Mouse (Mus musculus): ENCODE data around the gene Gng7. TPM values are rescaled to one million over a fixed set of nuclear protein-coding genes. Genes with fewer than 3 reads are reported as not detected.

Gene Gng7
- polyA plus RNA-seq, 1 experiment from 2014 or later, result 7.0 TPM

DNA sequence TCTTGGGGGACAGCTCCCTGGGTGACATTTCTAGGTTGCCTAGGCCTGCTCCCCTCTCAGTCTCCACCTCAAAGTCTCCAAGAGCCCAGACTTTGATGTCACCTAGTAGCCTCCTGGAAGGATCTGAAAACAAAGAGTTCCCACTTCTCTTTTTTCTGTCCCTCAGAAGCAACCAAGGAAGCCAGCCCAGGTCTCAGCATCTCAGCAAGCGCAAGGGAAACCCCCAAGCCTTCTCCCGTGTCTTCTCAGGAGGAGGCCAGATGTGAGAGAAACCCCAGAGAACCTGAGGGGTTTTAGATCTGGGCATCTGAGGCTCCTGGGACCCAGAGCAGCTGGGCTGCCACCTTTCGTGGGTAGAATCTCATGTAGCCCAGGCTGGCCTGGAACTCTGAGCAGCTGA, 45.4 kb downstream of the Gng7 start:
- H3K36me3 ChIP-seq (ENCODE audit: control insufficient read depth, insufficient read depth, low read length), result no peaks in the 10 kb centered on the region
- H3K27me3 ChIP-seq (ENCODE audit: control insufficient read depth, insufficient read depth, low read length), result no peaks in the 10 kb centered on the region
- ATAC-seq (ENCODE audit: low FRiP score) (no peak), DNase-seq (ENCODE audit: low spot score, missing footprints) (no peak)
- no peaks in the 10 kb centered on the region for H3K9me3 ChIP-seq (ENCODE audit: control insufficient read depth, low read length)
- H3K27ac ChIP-seq (ENCODE audit: low read depth, low read length), result no peak overlapping the region
- WGBS, result 73% methylated on average over 3 of the region's 3 CpGs
- no peak overlapping the region for H3K9ac ChIP-seq (ENCODE audit: low read length)
- H3K4me3 ChIP-seq (ENCODE audit: low read depth, low read length), result no peak overlapping the region
- H3K4me2 ChIP-seq, result no peak overlapping the region
- H3K4me1 ChIP-seq (ENCODE audit: control insufficient read depth, insufficient read depth, low read length), result no peaks in the 10 kb centered on the region

- Histone ChIP-seq H3K36me3 (ENCODE audit: control insufficient read depth, insufficient read depth, low read length) (no peaks in the 10 kb centered on the region), H3K27me3 (ENCODE audit: control insufficient read depth, insufficient read depth, low read length) (no peaks in the 10 kb centered on the region), H3K4me1 (ENCODE audit: control insufficient read depth, insufficient read depth, low read length) (no peaks in the 10 kb centered on the region), H3K4me2 (no peak overlapping the region), H3K9me3 (ENCODE audit: control insufficient read depth, low read length) (no peaks in the 10 kb centered on the region), H3K27ac (ENCODE audit: low read depth, low read length) (no peak overlapping the region), H3K9ac (ENCODE audit: low read length) (no peak overlapping the region), H3K4me3 (ENCODE audit: low read depth, low read length) (no peak overlapping the region)
- ATAC-seq (ENCODE audit: low FRiP score) (no peak), DNase-seq (ENCODE audit: low spot score, missing footprints) (no peak)
- WGBS, result 88% methylated on average over 4 of the region's 4 CpGs
Observed at GRCm38 (mm10) chr10:80968106-80968505, 46.6 kb downstream of the Gng7 start.

GRCm38 (mm10) chr10:80967101-80967656, 47.6 kb downstream of the Gng7 start:
- H3K27ac ChIP-seq (ENCODE audit: low read depth, low read length), result no peak overlapping the region
- no peaks in the 10 kb centered on the region for H3K27me3 ChIP-seq (ENCODE audit: control insufficient read depth, insufficient read depth, low read length)
- WGBS, result 72% methylated on average over 3 of the region's 3 CpGs
- H3K4me1 ChIP-seq (ENCODE audit: control insufficient read depth, insufficient read depth, low read length), result no peaks in the 10 kb centered on the region
- DNase-seq (ENCODE audit: low spot score, missing footprints) (peak; percentile 72), ATAC-seq (ENCODE audit: low FRiP score) (no peak)
- H3K4me3 ChIP-seq (ENCODE audit: low read depth, low read length), result no peak overlapping the region
- H3K9me3 ChIP-seq (ENCODE audit: control insufficient read depth, low read length), result no peaks in the 10 kb centered on the region
- H3K9ac ChIP-seq (ENCODE audit: low read length), result no peak overlapping the region
- no peaks in the 10 kb centered on the region for H3K36me3 ChIP-seq (ENCODE audit: control insufficient read depth, insufficient read depth, low read length)
- H3K4me2 ChIP-seq, result no peak overlapping the region

- ATAC-seq (ENCODE audit: low FRiP score) (no peak), DNase-seq (ENCODE audit: low spot score, missing footprints) (peak; percentile 51)
- Histone ChIP-seq H3K27ac (ENCODE audit: low read depth, low read length) (no peak overlapping the region), H3K4me1 (ENCODE audit: control insufficient read depth, insufficient read depth, low read length) (no peaks in the 10 kb centered on the region; the same call in 1 of the 2 replicates), H3K4me3 (ENCODE audit: low read depth, low read length) (no peak overlapping the region), H3K27me3 (ENCODE audit: control insufficient read depth, insufficient read depth, low read length) (no peaks in the 10 kb centered on the region), H3K4me2 (no peak overlapping the region), H3K9ac (ENCODE audit: low read length) (no peak overlapping the region), H3K9me3 (ENCODE audit: control insufficient read depth, low read length) (no peaks in the 10 kb centered on the region), H3K36me3 (ENCODE audit: control insufficient read depth, insufficient read depth, low read length) (no peaks in the 10 kb centered on the region)
- 68% methylated on average over 12 of the region's 12 CpGs for WGBS
Observed at GRCm38 (mm10) chr10:80966296-80966695, 48.4 kb downstream of the Gng7 start.

DNA sequence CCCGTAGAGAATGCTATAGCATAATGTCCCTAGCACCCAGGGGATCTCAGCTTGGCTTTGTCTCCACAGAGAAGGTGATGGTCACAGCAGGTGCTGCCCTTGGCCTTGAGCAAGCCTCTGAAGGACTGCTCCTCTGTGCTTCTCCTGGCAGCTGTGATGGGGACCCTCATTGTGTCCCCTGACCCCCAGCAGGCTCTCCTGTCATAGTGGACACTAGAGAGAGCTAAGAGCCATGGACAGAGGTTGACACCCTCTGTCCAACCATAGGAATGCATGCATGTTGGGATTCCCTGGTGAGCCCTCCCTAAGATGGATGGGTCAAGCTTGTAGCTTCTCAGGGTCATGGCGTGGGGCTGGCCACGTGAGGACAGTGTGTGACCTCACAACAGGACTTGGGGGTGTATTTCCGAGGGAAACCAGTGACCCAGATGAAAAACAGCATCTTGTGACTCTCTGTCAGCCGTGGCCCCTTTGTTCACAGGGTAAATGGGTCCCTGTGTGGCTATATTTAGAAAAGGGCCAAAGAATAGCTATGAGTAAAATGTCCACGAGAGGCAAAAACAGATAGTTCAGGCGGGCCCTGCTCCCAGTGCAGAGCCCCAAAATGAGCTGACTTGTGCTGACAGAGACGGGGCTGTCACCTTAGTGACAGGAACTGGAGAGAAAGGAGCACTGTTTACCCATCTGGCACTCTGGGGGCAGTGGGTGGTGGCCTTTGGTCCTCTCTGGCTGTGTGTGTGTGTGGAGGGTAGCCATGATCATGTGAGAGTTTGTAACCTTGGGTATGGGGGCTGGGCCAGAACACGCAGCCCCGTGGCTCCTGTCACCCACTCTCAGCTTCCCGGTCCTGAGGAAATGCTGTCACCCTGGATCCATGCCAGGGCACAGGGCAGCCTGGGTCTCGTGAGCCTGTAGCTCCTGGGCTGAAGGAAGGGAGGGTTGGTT, 51.4 kb downstream of the Gng7 start:
- H3K9ac ChIP-seq (ENCODE audit: low read length), result no peak overlapping the region
- H3K4me3 ChIP-seq (ENCODE audit: low read depth, low read length), result no peak overlapping the region
- no peaks in the 10 kb centered on the region for H3K36me3 ChIP-seq (ENCODE audit: control insufficient read depth, insufficient read depth, low read length)
- no peaks in the 10 kb centered on the region; the same call in 1 of the 2 replicates for H3K4me1 ChIP-seq (ENCODE audit: control insufficient read depth, insufficient read depth, low read length)
- ATAC-seq (ENCODE audit: low FRiP score) (no peak), DNase-seq (ENCODE audit: low spot score, missing footprints) (peak; percentile 79)
- no peaks in the 10 kb centered on the region for H3K9me3 ChIP-seq (ENCODE audit: control insufficient read depth, low read length)
- H3K27ac ChIP-seq (ENCODE audit: low read depth, low read length), result no peak overlapping the region
- H3K27me3 ChIP-seq (ENCODE audit: control insufficient read depth, insufficient read depth, low read length), result no peaks in the 10 kb centered on the region
- no peak overlapping the region for H3K4me2 ChIP-seq
- 68% methylated on average over 12 of the region's 12 CpGs for WGBS

DNA sequence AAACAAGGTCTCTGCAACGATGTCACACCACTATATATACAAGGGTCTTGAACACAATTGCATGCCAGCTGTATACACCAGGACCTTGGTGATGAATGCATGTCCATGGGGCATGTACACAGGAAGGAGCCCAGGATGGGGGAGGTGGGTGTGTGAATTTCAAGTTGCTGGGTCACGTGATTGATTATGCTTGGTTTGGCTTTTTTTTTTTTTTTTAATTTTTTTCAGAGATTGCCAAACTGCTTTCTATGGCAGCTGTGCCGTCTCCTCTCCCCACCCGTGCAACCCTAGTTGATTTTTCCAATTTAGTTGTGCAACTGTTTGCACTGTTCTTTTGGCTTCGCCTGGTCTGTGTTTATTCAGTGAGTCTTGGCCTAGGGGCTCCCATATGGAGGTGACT, 52.2 kb downstream of the Gng7 start:
- ATAC-seq (ENCODE audit: low FRiP score), result no peak
- no peak overlapping the region for H3K4me2 ChIP-seq
- no peaks in the 10 kb centered on the region for H3K27me3 ChIP-seq (ENCODE audit: control insufficient read depth, insufficient read depth, low read length)
- H3K9ac ChIP-seq (ENCODE audit: low read length), result no peak overlapping the region
- H3K4me1 ChIP-seq (ENCODE audit: control insufficient read depth, insufficient read depth, low read length), result no peaks in the 10 kb centered on the region; the same call in 1 of the 2 replicates
- WGBS, result 79% methylated on average over 5 of the region's 5 CpGs
- no peak overlapping the region for H3K27ac ChIP-seq (ENCODE audit: low read depth, low read length)
- H3K4me3 ChIP-seq (ENCODE audit: low read depth, low read length), result no peak overlapping the region
- no peaks in the 10 kb centered on the region for H3K9me3 ChIP-seq (ENCODE audit: control insufficient read depth, low read length)
- no peak for DNase-seq (ENCODE audit: low spot score, missing footprints)
- H3K36me3 ChIP-seq (ENCODE audit: control insufficient read depth, insufficient read depth, low read length), result no peaks in the 10 kb centered on the region

DNA sequence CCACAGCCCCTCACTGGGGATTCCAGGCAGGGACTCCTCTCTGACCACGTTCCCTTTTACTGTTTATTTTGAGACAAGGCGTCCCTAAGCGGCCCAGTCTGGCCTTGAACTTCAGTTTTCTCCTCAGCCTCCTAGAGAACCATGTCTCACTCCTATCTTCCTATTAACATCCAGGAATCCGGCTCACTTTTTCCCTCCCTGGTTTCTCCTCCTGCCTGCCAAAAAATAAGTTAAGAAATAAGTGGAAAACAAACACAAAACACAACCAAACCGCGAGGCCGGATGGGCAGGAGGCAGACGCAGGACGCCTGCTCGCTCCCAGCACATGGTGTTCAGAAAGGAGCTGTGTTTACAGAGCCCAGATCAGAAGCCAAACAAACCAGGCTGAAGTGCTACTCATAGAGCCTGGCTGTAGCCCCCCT, 52.7 kb downstream of the Gng7 start:
- WGBS, result 52% methylated on average over 10 of the region's 10 CpGs

DNA sequence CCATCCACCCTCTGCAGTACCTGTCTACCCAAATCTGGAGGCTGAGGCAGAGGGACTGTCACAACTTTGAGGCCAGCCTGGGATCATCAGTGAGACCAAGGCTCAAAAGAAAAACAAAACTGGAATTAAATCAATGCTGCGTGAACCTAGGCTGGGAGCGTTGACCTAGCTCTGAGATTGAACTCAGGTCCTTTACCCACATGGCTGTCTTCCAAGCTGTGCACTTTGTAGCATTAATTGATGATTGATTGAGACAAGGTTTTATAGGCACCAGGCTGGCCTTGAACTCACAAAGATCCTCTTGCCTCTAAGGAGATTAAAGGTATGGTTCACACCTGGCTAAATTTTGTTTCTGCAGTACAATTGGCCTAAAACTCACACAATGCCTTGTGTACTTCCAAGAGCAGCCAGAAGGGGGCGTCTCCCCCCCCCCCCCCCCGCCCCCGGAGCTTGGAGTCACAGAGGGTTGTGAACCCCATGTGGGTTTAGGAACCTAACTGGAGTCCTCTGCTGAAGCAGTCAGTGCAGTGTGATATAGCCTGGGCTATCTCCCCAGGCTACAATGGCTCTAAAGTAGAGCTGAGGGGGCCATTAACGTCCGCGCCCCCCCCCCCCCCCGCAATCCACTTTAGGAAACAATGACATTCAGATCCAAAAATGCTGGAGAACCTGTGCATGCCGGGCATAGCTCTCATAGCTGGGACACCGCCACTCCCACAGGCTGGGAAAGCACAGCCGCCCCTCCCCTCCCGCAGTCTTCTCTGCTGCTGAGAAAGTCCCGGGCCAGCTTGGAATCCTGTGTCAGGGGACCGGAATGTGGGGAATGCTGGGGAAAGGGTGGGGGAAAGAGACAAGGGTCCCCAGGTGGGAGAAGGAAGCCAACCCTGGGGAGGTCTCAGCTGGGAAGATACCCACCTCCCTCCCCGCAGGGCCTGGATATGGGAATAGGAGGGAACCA, 53.9 kb downstream of the Gng7 start:
- H3K4me3 ChIP-seq (ENCODE audit: low read depth, low read length), result no peak overlapping the region
- no peak overlapping the region for H3K4me2 ChIP-seq
- no peaks in the 10 kb centered on the region; the same call in 1 of the 2 replicates for H3K4me1 ChIP-seq (ENCODE audit: control insufficient read depth, insufficient read depth, low read length)
- ATAC-seq (ENCODE audit: low FRiP score), result peak; percentile 31; the same call in 1 of the 2 replicates
- H3K36me3 ChIP-seq (ENCODE audit: control insufficient read depth, insufficient read depth, low read length), result no peaks in the 10 kb centered on the region
- WGBS, result 16% methylated on average over 13 of the region's 16 CpGs
- no peak overlapping the region; the same call in 1 of the 2 replicates for H3K27ac ChIP-seq (ENCODE audit: low read depth, low read length)
- H3K27me3 ChIP-seq (ENCODE audit: control insufficient read depth, insufficient read depth, low read length), result no peaks in the 10 kb centered on the region
- peak; percentile 95 for DNase-seq (ENCODE audit: low spot score, missing footprints)
- no peak overlapping the region for H3K9ac ChIP-seq (ENCODE audit: low read length)
- no peaks in the 10 kb centered on the region for H3K9me3 ChIP-seq (ENCODE audit: control insufficient read depth, low read length)

More for the DNA sequence above, 52.7 kb downstream of the Gng7 start:
- no peak overlapping the region for H3K27ac ChIP-seq (ENCODE audit: low read depth, low read length)
- ATAC-seq (ENCODE audit: low FRiP score) (no peak), DNase-seq (ENCODE audit: low spot score, missing footprints) (peak; percentile 86)
- H3K4me3 ChIP-seq (ENCODE audit: low read depth, low read length), result no peak overlapping the region
- H3K4me1 ChIP-seq (ENCODE audit: control insufficient read depth, insufficient read depth, low read length), result no peaks in the 10 kb centered on the region; the same call in 1 of the 2 replicates
- H3K9me3 ChIP-seq (ENCODE audit: control insufficient read depth, low read length), result no peaks in the 10 kb centered on the region
- H3K4me2 ChIP-seq, result no peak overlapping the region
- H3K9ac ChIP-seq (ENCODE audit: low read length), result no peak overlapping the region
- H3K27me3 ChIP-seq (ENCODE audit: control insufficient read depth, insufficient read depth, low read length), result no peaks in the 10 kb centered on the region
- no peaks in the 10 kb centered on the region for H3K36me3 ChIP-seq (ENCODE audit: control insufficient read depth, insufficient read depth, low read length)
